Mouse (Mus musculus): ENCODE results near the gene Sfmbt1. TPM values are rescaled to one million over a fixed set of nuclear protein-coding genes. Genes with fewer than 3 reads are reported as not detected.
A peak's percentile ranks its signal among the peaks of the same experiment; 100 is the strongest.
"Not testable (repeated sequence)": the region's sequence is repeated elsewhere in the genome, so short reads cannot be mapped to it uniquely, and the experiment has no call there.

Sfmbt1 gene
- polyA plus RNA-seq, 1 experiment = 3.2 TPM

DNA sequence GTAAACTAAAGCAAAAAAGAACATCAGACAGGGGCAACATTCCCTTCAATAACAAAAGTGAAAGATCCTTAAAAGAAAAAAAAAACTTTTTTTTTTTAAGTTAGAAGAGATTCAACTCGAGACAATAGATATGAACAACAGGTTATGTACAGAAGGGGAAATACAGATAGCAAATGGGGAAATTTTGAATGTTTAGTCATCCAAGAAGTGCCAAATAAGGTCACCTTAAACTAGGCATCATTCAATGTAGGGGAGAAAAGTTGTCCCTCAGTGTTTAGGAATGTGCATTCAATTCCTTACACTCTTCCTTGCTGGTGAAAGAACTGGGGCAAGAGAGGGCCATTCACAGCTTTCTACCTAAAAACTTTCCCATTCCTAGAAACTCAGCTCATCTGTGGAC, 880 bp upstream of the Sfmbt1 start:
- Histone ChIP-seq H3K4me1 (replicated peaks; ENCODE audit: control insufficient read depth, insufficient read depth, low read length) (no peaks in the 10 kb centered on the region; the same call in 1 of the 2 replicates), H3K27ac (ENCODE audit: control insufficient read depth, insufficient read depth, low read length) (no peak overlapping the region), H3K36me3 (ENCODE audit: control insufficient read depth, insufficient read depth, low read length) (no peaks in the 10 kb centered on the region), H3K4me3 (ENCODE audit: control insufficient read depth, insufficient read depth, low read length) (no peak overlapping the region), H3K27me3 (ENCODE audit: control insufficient read depth, insufficient read depth, low read length) (no peaks in the 10 kb centered on the region; the same call in 1 of the 2 replicates)
- no peak for DNase-seq
- no peak for TF ChIP-seq CTCF (IDR thresholded peaks at IDR 0.05; ENCODE audit: borderline replicate concordance, control insufficient read depth, extremely low read depth, insufficient read depth, low read length, poor library complexity)
- no peak for TF ChIP-seq POLR2A (IDR thresholded peaks at IDR 0.05; ENCODE audit: control insufficient read depth, extremely low read depth, insufficient read depth, low read length, poor library complexity)
- 58% methylated on average over 1 of the region's 1 CpGs for WGBS

DNA sequence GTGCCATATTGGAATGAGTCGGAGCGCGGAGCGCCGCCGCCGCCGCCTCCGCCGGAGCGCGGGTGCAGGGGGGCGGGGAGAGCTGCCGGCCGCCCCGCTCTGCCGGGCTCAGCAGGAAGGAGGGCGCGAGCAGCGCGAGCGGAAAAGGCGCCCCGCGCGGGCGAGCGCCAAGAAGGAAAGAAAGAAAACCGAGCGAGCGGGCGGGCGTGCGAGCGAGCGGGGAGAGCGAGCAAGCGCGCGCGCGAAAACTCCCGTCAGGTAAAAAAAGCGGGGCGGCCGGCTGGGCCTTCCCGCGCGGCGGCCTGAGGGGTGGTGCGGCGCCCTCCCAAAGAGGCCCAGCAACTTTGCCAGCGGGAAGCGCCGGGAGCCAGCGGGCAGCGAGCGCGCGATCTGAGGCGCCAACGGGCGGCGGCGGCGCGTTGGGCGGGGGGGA, 985 bp downstream of the Sfmbt1 start:
- WGBS = under 1% methylated on average over 68 of the region's 68 CpGs
- no peaks in the 10 kb centered on the region; the same call in 1 of the 2 replicates for H3K27me3 ChIP-seq (ENCODE audit: control insufficient read depth, insufficient read depth, low read length)
- TF ChIP-seq CTCF (IDR thresholded peaks at IDR 0.05; ENCODE audit: borderline replicate concordance, control insufficient read depth, extremely low read depth, insufficient read depth, low read length, poor library complexity) (peak; percentile 48; the same call in 1 of the 2 replicates), POLR2A (IDR thresholded peaks at IDR 0.05; ENCODE audit: control insufficient read depth, extremely low read depth, insufficient read depth, low read length, poor library complexity) (no peak; the same call in 1 of the 2 replicates)
- H3K27ac ChIP-seq (ENCODE audit: control insufficient read depth, insufficient read depth, low read length) = no peak overlapping the region
- no peaks in the 10 kb centered on the region; the same call in 1 of the 2 replicates for H3K4me1 ChIP-seq (replicated peaks; ENCODE audit: control insufficient read depth, insufficient read depth, low read length)
- peak; percentile 80 for DNase-seq
- H3K4me3 ChIP-seq (ENCODE audit: control insufficient read depth, insufficient read depth, low read length) = peak overlapping the region; percentile 97
- no peaks in the 10 kb centered on the region for H3K36me3 ChIP-seq (ENCODE audit: control insufficient read depth, insufficient read depth, low read length)

- Histone ChIP-seq H3K27me3 (ENCODE audit: control insufficient read depth, insufficient read depth, low read length) (no peaks in the 10 kb centered on the region; the same call in 1 of the 2 replicates), H3K4me1 (replicated peaks; ENCODE audit: control insufficient read depth, insufficient read depth, low read length) (no peaks in the 10 kb centered on the region; the same call in 1 of the 2 replicates), H3K4me3 (ENCODE audit: control insufficient read depth, insufficient read depth, low read length) (peak overlapping the region; percentile 97), H3K36me3 (ENCODE audit: control insufficient read depth, insufficient read depth, low read length) (no peaks in the 10 kb centered on the region), H3K27ac (ENCODE audit: control insufficient read depth, insufficient read depth, low read length) (no peak overlapping the region)
- DNase-seq = peak; percentile 49
- TF ChIP-seq POLR2A (IDR thresholded peaks at IDR 0.05; ENCODE audit: control insufficient read depth, extremely low read depth, insufficient read depth, low read length, poor library complexity) (no peak), CTCF (IDR thresholded peaks at IDR 0.05; ENCODE audit: borderline replicate concordance, control insufficient read depth, extremely low read depth, insufficient read depth, low read length, poor library complexity) (no peak)
- WGBS = under 1% methylated on average over 95 of the region's 106 CpGs
These were observed 1.7 kb downstream of the Sfmbt1 start for GRCm38 (mm10) chr14:30716051-30716952.

GRCm38 (mm10) chr14:30716953-30717285, 2.3 kb downstream of the Sfmbt1 start:
- Histone ChIP-seq H3K4me3 (ENCODE audit: control insufficient read depth, insufficient read depth, low read length) (peak overlapping the region; percentile 97), H3K36me3 (ENCODE audit: control insufficient read depth, insufficient read depth, low read length) (no peaks in the 10 kb centered on the region), H3K27ac (ENCODE audit: control insufficient read depth, insufficient read depth, low read length) (no peak overlapping the region), H3K27me3 (ENCODE audit: control insufficient read depth, insufficient read depth, low read length) (no peaks in the 10 kb centered on the region; the same call in 1 of the 2 replicates), H3K4me1 (replicated peaks; ENCODE audit: control insufficient read depth, insufficient read depth, low read length) (no peaks in the 10 kb centered on the region; the same call in 1 of the 2 replicates)
- TF ChIP-seq POLR2A (IDR thresholded peaks at IDR 0.05; ENCODE audit: control insufficient read depth, extremely low read depth, insufficient read depth, low read length, poor library complexity) = no peak
- TF ChIP-seq CTCF (IDR thresholded peaks at IDR 0.05; ENCODE audit: borderline replicate concordance, control insufficient read depth, extremely low read depth, insufficient read depth, low read length, poor library complexity) = no peak
- 4% methylated on average over 7 of the region's 7 CpGs for WGBS
- no peak for DNase-seq

DNA sequence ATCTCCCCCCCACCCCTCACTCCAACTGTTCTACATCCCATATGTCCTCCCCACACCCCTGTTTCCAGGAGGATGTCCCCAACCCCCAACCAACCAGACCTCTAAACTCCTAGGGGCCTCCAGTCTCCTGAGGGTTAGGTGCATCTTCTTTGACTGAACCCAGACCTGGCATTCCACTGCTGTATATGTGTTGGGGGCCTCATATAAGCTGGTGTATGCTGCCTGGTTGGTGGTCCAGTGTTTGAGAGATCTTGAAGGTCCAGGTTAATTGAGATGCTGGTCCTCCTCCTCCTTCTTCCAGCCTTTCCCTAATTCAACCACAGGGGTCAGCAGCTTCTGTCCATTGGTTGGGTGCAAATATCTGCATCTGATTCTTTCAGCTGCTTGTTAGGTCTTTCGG, 4.0 kb downstream of the Sfmbt1 start:
- DNase-seq; H3K4me1 ChIP-seq (replicated peaks; ENCODE audit: control insufficient read depth, insufficient read depth, low read length); H3K27me3 ChIP-seq (ENCODE audit: control insufficient read depth, insufficient read depth, low read length); H3K36me3 ChIP-seq (ENCODE audit: control insufficient read depth, insufficient read depth, low read length); H3K4me3 ChIP-seq (ENCODE audit: control insufficient read depth, insufficient read depth, low read length); H3K27ac ChIP-seq (ENCODE audit: control insufficient read depth, insufficient read depth, low read length): not testable (repeated sequence)
- WGBS = 100% methylated on average over 1 of the region's 1 CpGs

DNA sequence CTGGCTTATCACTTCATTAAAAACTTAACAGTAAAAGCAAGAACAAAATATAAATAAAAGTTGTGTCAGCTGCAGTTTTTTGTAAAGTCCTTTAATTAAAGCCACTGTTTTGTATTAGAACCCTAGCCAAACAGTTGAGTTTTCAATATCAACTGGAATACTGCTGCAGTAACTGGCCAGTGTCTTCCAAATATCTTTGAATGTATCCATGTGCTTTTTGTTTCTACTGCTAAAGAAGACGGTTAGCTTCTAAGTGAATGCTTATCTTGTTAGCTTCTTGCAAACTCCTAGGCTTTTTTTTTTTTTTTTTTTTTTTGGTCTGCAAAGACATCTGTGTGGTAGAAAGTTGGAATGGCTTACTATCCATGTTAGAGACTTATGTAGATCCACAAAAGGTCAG, 4.9 kb downstream of the Sfmbt1 start:
- Histone ChIP-seq H3K27me3 (ENCODE audit: control insufficient read depth, insufficient read depth, low read length) (no peaks in the 10 kb centered on the region; the same call in 1 of the 2 replicates), H3K4me1 (replicated peaks; ENCODE audit: control insufficient read depth, insufficient read depth, low read length) (no peaks in the 10 kb centered on the region; the same call in 1 of the 2 replicates), H3K4me3 (ENCODE audit: control insufficient read depth, insufficient read depth, low read length) (no peak overlapping the region), H3K27ac (ENCODE audit: control insufficient read depth, insufficient read depth, low read length) (no peak overlapping the region), H3K36me3 (ENCODE audit: control insufficient read depth, insufficient read depth, low read length) (no peaks in the 10 kb centered on the region)
- TF ChIP-seq CTCF (IDR thresholded peaks at IDR 0.05; ENCODE audit: borderline replicate concordance, control insufficient read depth, extremely low read depth, insufficient read depth, low read length, poor library complexity) = no peak
- no peak for TF ChIP-seq POLR2A (IDR thresholded peaks at IDR 0.05; ENCODE audit: control insufficient read depth, extremely low read depth, insufficient read depth, low read length, poor library complexity)
- no peak for DNase-seq
- WGBS = 90% methylated on average over 1 of the region's 1 CpGs

Measured in thymus, adult 2 months (tissue).